Mouse (Mus musculus) bone marrow macrophage, adult 2 months (primary cell): ENCODE measurements at regions not wholly inside any gene's neighbourhood (a gene's known extent, or its start where the extent isn't known, plus 50 kb on each side); places are given as distances from the start of the nearest gene placed in this dataset.

Experiments
- CTCF ChIP-seq: IDR thresholded peaks from 2 replicates; pipeline ENCODE4 v1.5.1; 2012; ENCODE audit warnings: low read depth, mild to moderate bottlenecking, low read length, moderate library complexity
- POLR2A ChIP-seq: IDR thresholded peaks from 2 replicates; pipeline ENCODE4 v1.6.1; 2012; ENCODE audit warnings: mild to moderate bottlenecking, low read depth, low read length, borderline replicate concordance

DNA sequence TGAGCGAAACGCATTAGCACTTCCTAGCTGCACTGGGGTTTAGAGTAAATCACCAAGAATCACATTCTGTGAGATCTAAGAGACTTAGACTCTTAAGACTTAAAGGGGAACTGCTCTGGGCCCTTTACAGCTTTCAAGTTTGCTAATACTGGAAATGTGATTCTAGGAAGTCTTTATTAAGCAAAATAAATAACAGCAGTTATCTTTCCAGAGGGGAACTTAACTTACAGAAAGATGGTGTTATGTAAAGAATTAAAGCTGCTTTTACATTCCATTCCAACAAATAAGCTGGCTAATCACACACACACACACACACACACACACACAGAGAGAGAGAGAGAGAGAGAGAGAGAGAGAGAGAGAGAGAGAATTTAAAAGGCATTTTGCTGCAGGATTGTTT lies 131.1 kb downstream of the Otol1 start:
- TF ChIP-seq CTCF (no peak), POLR2A (no peak)
